Mouse (Mus musculus) olfactory bulb, adult 2 months (tissue): Measurements from ENCODE around the gene Ifrd2. TPM values are rescaled to one million over a fixed set of nuclear protein-coding genes. Genes with fewer than 3 reads are reported as not detected.

Source experiments
- H3K27ac ChIP-seq: fragments of 200-500 bp; 2 replicates; pipeline ENCODE4 v1.5.1; 2012; ENCODE audit warnings: low read depth, low read length; ENCODE audit not compliant: insufficient read depth
- H3K4me1 ChIP-seq: fragments of 200-500 bp; 2 replicates; pipeline ENCODE4 v1.6.1; 2012; ENCODE audit warnings: low read length; ENCODE audit not compliant: control insufficient read depth, insufficient read depth
- H3K4me3 ChIP-seq: fragments of 200-500 bp; 2 replicates; pipeline ENCODE4 v1.5.1; 2012; ENCODE audit warnings: mild to moderate bottlenecking, low read depth, low read length, moderate library complexity; ENCODE audit not compliant: insufficient read depth
- CTCF ChIP-seq: fragments of 200-500 bp; IDR thresholded peaks from 2 replicates; pipeline ENCODE4 v1.5.1; 2012; ENCODE audit warnings: low read depth, mild to moderate bottlenecking, low read length, moderate library complexity; ENCODE audit not compliant: insufficient read depth
- POLR2A ChIP-seq: fragments of 200-500 bp; IDR thresholded peaks from 2 replicates; pipeline ENCODE4 v1.6.1; 2012; ENCODE audit warnings: mild to moderate bottlenecking, low read depth, low read length, moderate library complexity; ENCODE audit not compliant: insufficient read depth
- WGBS: fragments of 180-500 bp; shearing (Covaris S2); methylation state at CpG from one replicate; pipeline ENCODE4 v1.1.7; 2018; 5-methylcytosine and 5-hydroxymethylcytosine counted together
- polyA plus RNA-seq: library from polyadenylated mRNA; stranded (reverse); fragments of >200 nt; gene quantifications from 2 replicates; pipeline ENCODE4 v1.2.4, GENCODE M21; 2012; ENCODE audit warnings: low replicate concordance; ENCODE audit not compliant: missing spikeins, insufficient read depth, insufficient read length

The Ifrd2 gene
- polyA plus RNA-seq, 1 experiment, result not detected

DNA sequence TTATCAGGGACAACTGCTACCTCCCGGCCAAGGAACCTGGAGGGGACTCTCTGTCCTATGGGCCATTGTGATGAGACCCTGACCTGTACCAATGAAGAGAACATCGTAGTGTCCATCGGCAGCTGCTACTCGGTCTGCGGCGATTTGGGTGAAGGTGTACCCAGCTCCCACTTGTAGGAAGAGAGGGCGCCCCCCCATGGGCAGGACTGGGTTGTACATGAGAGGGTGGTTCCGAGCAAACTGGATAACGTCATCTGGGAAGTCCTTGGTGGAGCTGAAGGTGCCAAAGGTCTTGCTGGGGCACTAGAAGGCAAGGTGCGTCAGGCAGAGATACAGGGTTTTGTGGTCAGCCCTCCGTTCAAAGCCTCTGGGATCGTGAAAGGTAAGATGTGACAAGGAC is 13.3 kb downstream of the Ifrd2 start:
- Histone ChIP-seq H3K27ac (no peak overlapping the region), H3K4me3 (no peak overlapping the region), H3K4me1 (peaks cover 5% of the 10 kb centered on the region; the same call in 1 of the 2 replicates)
- WGBS, result 78% methylated on average over 12 of the region's 12 CpGs
- TF ChIP-seq CTCF (no peak), POLR2A (no peak)

DNA sequence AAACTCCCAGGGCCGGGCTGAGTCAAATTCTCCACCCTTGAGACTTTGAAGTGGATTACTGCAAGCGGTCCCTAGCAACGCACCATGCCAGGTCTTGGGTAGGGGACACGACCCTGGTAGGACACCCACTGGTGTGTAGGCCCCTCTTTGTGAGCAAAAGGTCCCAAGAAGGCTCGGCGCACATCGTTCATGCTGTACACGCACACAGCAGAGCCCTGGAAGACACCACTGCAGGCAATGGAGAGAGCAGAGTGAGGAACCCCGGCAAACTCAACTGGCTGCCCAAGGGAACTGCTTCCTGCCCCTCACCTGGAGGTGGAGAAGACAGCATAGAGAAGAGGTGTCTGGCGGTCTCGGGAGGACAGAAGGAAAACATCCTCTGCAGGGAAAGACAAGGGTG is 13.8 kb downstream of the Ifrd2 start:
- H3K27ac ChIP-seq, result no peak overlapping the region
- TF ChIP-seq POLR2A, result no peak
- no peak for TF ChIP-seq CTCF
- 86% methylated on average over 11 of the region's 11 CpGs for WGBS
- peaks cover 5% of the 10 kb centered on the region; the same call in 1 of the 2 replicates for H3K4me1 ChIP-seq
- no peak overlapping the region for H3K4me3 ChIP-seq

DNA sequence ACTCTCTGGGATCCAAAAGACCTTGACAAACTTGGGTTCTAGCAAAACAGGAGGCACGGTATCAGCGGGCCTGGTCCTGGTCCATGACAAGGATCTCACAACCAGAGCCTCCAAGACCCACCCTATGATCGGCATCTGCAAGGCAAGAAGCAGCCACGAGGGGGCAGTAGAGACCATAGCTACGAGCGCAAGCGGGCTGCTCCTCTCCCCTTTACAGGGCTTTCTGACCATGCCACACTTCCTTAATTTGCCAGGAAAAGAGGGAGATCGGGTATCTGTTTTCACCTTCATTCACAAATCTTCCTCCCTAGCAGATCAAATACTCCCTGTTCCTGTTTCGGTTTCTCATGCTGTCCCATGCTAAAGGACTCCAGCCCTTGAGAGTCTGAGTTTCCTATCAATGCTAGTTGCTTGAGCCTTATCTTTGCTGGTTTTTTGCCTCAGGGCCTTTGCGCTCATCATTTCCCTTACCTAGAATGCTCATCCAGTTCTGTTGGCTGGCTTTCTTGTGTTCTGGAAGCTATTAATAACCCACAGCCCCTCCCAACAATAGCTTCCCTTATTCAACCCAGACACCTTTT is 14.7 kb downstream of the Ifrd2 start:
- 7% methylated on average over 10 of the region's 10 CpGs for WGBS
- TF ChIP-seq POLR2A, result no peak
- TF ChIP-seq CTCF, result peak; percentile 94
- no peak overlapping the region for H3K4me3 ChIP-seq
- no peak overlapping the region for H3K27ac ChIP-seq
- peaks cover 5% of the 10 kb centered on the region; the same call in 1 of the 2 replicates for H3K4me1 ChIP-seq

DNA sequence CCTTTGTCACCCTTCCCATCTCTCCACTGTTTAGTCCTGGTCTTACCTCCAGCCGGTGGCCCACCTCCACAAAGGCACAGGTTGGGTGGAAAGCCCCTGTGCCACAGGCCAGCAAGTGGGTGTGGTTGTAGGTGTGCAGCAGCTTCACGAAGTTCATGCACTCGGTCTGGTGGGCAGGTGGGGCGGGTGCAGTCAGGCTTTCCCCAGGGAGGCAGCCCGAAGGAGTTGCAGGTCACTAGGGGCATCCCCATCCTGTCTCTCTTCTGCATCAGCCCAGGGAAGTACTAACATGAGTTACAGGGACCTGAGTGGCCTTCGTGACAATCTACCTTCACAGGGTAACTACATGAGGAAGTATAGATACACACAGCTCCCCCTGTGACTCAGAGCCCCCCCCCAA is 15.8 kb downstream of the Ifrd2 start:
- WGBS, result 87% methylated on average over 6 of the region's 6 CpGs
- no peak overlapping the region for H3K27ac ChIP-seq
- no peak overlapping the region for H3K4me3 ChIP-seq
- peaks cover 5% of the 10 kb centered on the region; the same call in 1 of the 2 replicates for H3K4me1 ChIP-seq
- TF ChIP-seq CTCF, result no peak
- no peak for TF ChIP-seq POLR2A

DNA sequence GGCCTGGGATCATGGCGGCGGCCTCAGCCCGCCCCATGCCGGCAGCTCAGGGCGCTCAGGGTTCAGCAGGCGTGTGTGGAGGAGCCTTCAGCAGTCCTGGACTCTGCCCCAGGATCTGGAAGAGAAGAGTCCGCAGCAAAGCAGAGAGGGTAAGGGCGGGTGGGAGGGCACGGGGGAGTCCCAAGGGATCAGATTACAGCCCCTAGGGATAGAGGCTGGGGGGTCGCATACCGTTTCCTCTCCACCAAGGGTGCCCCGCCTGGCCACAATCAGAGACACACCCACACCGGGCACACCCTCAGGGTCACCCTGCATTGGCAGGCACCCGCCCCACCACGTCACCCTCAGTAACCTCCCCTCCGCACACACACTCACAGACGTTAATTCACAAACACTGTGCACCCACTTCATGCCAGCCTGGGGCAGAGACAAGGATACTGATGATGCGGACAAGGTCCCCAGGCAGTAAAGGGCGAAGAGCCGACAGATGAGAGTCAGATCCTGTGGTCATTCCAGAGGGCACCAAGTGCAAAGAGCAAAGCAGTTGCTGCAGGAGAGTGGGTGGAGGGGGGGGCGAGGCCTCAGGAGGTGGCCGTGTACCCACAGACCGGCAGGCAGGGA is 17.7 kb downstream of the Ifrd2 start:
- no peak overlapping the region for H3K27ac ChIP-seq
- peaks cover 2% of the 10 kb centered on the region; the same call in 1 of the 2 replicates for H3K4me1 ChIP-seq
- WGBS, result 67% methylated on average over 23 of the region's 23 CpGs
- H3K4me3 ChIP-seq, result no peak overlapping the region
- no peak for TF ChIP-seq CTCF
- no peak for TF ChIP-seq POLR2A

DNA sequence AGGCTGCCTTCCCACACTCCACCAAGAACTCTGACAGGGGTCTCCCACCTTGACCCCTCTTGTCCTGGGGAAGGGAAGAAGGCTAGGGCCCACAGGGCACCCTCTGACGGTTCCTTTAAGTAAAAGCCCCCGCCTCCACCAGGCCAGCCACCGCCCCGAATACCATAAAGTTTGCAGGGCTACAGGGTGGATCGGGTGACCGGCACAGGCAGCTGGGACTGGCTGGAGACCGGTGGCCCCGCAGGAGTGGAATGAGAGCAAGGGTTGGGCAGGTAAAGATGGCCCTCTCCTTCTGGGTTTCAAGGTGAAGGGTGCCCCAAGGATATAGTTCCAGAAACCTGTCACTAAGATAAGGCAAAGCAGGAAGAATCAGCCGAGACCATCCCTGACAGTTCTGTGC is 19.1 kb downstream of the Ifrd2 start:
- TF ChIP-seq POLR2A (no peak), CTCF (no peak)
- H3K4me3 ChIP-seq, result no peak overlapping the region
- no peak overlapping the region for H3K27ac ChIP-seq
- 64% methylated on average over 9 of the region's 9 CpGs for WGBS
- peaks cover 7% of the 10 kb centered on the region for H3K4me1 ChIP-seq

DNA sequence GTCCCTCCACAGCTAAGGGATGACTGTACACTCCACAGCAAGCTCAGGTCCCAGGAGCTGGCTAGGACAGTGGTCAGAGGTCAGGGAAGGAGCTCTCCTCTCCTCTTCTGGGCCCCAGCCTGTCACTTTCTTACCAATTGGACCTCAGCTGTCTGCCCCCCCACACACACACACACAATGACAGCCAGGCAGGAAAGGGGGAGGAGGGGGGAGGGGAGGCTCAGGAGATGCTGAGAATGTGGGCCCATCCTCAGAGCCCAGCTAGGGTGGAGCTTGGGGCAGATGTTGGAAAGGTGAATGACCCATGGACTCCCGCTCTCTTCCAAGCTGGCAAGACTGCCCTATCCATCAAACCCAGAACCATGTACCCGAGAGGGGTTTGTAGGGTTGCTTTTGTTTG is 19.6 kb downstream of the Ifrd2 start:
- 90% methylated on average over 2 of the region's 2 CpGs for WGBS

DNA sequence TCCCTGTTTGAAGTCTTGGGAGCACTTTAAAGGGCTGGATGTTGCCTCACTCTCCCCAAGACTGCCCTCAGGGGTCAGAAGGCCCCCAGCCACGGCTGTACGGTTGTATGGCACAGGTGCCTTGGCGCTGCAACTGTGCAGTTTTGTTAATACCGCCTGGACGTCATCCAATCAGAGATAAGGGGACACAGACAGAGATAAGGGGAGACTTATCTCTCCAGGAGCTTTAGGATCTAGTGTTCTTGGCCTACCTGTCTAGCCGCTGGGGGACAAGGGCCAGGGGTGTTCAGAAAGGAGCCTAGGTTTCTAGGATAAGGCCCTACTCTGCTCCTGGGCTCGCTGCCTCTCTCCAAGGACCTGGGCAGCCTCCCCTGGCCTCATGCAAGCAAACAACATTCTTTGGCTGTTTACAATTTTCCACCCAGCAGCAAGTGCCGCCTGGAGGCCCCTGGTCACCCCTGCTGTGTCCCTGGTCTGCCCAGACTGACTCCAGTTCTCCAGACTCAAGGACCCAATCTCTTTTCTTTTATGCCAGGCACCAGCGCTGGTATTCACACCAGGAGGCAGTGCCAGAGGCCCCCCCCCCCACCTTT is 20.3 kb downstream of the Ifrd2 start:
- Histone ChIP-seq H3K27ac (no peak overlapping the region), H3K4me3 (no peak overlapping the region), H3K4me1 (peaks cover 13% of the 10 kb centered on the region)
- 66% methylated on average over 9 of the region's 9 CpGs for WGBS
- no peak for TF ChIP-seq CTCF
- TF ChIP-seq POLR2A, result no peak

More for the DNA sequence above, 19.6 kb downstream of the Ifrd2 start:
- TF ChIP-seq CTCF, result no peak
- no peak for TF ChIP-seq POLR2A
- H3K4me3 ChIP-seq, result no peak overlapping the region
- no peak overlapping the region for H3K27ac ChIP-seq
- H3K4me1 ChIP-seq, result peaks cover 9% of the 10 kb centered on the region

DNA sequence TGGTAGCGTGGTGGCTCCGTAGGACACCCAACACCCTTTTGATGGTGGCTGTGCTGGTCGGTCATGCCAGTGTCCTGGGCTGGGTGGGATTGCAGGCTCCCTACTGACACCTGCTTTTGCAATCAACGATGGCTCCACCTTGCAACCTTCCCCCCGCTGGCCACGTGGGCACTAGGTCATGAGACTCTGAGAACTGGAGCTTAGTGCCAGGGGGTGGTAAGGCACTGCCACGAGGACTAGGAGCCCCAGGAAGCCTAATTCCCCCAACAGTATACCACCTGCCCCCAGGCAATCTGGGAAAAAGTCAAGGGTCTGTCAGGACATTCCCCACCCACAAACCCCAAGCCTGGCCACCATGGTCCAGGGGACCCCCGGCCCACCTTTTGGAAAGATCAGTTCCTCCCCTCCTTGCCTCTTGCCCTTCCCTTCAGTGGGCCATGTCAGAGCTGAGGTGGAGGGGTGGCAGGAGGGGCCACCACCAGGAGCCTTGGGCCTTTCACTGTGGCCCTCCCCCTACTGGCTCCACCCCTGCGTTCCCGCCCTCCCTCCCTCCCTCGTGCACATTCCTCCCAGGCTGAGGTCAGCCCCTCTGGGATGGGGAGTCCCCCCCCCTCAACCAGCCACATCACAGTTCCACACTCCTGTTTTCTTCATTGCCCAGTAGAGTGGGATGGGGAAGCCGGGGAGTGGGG is 21.4 kb downstream of the Ifrd2 start, which contains the start of gene Sema3b:
Sema3b (minus strand) TSS at position 489 of the 692 bp plus-strand sequence.
- no peak within 1 kb of the TSS for H3K4me3 ChIP-seq
- TF ChIP-seq CTCF (no peak), POLR2A (no peak)
- no peak within 1 kb of the TSS for H3K27ac ChIP-seq
- peaks cover 15% of the 10 kb centered on the region for H3K4me1 ChIP-seq
- WGBS, result 45% methylated on average over 12 of the region's 12 CpGs
